Mouse (Mus musculus) left cerebral cortex, postnatal 14 days (tissue): ENCODE data around the gene Slc7a15. TPM values are rescaled to one million over a fixed set of nuclear protein-coding genes. Genes with fewer than 3 reads are reported as not detected.
"Not testable (repeated sequence)": the region's sequence is repeated elsewhere in the genome, so short reads cannot be mapped to it uniquely, and the experiment has no call there.

Experiments
- DNase-seq, 2 experiments: peaks; one replicate each; pipeline ENCODE4 v3.0.0; 2021 to 2022; ENCODE audit warnings: low spot score in 2 of 2, mixed read lengths in 1 of 2
- intact Hi-C: fragments of 180-260 bp; cut with DNase I; formaldehyde crosslinking; loops from one replicate; pipeline ENCODE4 v1.15.1; 2025
- total RNA-seq, 2 experiments: library from RNA; stranded (reverse); gene quantifications; 2 replicates each; pipeline ENCODE4 v1.2.3; 2021

Gene Slc7a15
- total RNA-seq, 2 experiments from 2014 or later, result 0.23 TPM; not detected in 1

DNA sequence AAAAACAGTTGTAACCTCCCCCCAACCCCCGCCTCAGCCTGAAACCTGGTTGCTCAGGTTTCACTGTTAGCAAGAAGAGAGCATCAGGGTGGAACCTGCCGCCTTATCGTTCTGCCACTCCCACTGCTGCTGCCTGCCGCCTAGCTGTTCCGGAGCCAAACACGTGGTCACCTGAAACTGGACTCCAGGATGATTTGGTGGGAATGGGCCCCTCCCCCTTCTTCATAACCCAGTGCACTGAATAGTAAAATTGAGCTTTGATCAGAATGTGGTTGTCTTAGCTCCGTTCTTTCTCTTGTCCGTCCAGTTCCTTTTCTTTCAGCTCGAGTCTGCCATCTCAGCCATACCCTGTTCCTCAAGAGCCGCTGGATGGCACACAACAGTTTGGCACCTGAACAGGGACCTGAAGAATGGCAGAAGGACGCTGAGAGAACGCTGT is 26.9 kb downstream of the Slc7a15 start:
- intact Hi-C loops, DNase-seq: not testable (repeated sequence)

DNA sequence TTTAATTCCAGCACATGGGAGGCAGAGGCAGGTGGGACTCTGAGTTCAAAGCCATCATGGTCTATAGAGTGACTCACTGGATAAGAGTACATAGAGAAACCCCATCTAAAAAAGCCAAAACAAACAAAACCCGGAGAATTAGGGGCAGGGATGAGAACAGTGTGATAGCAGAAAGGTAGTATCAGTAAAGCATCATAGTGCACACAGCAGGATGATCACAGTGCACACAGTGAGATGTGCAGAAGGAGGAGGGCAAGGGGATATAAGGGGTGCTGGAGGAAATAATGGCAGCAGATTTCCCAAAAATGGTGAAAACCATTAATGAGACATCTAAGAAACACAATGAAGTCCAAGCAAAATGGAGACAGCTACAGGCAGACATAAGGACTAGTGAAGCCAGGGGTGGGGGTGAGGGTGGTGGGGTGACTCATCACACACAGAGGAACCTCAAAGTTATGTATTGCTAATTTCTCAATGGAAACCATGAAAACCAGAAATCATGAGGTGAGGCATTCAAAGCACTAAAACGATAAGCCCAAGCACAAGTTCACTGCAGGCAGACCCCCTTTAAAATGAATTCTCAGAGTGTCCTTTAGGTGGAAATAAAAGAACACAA is 27.5 kb downstream of the Slc7a15 start:
- intact Hi-C loops, DNase-seq: not testable (repeated sequence)

DNA sequence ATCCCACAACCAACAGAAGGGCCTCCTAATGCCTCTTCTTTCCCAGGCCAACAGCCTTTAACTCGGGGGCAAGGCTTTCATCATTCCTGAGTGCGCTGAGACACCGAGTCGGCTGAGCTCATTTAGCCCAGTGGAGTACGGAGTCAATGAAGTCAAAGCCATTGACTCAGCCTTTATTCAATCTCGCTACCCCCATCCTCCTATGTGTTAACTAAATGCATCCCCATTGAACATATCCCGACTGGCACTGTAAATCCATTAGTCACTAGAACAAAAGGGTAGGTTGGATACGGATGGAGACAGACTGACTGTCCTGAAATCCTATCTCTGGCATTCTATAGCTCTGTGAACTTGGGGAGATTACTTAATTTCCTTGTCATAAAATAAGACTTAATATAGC is 36.7 kb downstream of the Slc7a15 start:
- DNase-seq, intact Hi-C loops: not testable (repeated sequence)

DNA sequence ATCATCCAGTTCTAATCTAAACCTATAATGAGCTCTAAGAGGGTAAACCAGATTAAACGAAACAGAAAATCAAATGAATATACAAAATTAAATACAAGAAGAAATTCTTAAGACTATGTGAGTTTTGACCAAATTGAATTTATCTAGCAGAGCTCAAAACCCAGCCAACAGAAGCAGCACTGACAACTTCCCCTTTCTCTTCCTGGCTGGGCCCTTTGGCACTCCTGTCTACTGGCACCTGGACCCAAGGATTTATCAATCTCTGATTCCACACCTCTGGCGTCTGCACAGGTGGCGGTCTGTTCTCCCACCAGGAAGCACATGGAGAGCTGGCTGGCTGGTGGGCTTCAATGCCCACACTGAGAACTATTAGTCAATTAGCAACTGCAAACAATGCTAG is 39.0 kb downstream of the Slc7a15 start:
- DNase-seq, intact Hi-C loops: not testable (repeated sequence)

DNA sequence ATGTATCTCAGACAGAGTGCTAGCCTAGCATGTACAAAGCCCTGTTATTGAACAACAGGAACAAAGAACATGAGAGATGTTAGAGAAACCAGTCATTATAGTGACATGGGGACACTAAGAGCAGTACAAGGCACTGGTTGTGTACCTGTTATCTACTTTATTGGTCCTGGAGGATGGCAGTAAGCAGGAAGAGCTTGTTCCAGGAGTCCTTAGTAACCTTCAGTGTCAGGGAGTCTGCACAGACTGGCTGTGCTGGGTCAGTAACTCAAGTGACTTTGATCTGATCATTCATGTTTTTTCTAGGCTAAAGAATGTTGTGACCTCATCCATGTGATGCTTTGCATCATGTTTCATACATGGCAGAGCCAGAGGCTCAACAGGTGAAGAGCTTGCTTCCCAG is 42.7 kb downstream of the Slc7a15 start:
- intact Hi-C loops, result no loop called here
- no peak for DNase-seq

DNA sequence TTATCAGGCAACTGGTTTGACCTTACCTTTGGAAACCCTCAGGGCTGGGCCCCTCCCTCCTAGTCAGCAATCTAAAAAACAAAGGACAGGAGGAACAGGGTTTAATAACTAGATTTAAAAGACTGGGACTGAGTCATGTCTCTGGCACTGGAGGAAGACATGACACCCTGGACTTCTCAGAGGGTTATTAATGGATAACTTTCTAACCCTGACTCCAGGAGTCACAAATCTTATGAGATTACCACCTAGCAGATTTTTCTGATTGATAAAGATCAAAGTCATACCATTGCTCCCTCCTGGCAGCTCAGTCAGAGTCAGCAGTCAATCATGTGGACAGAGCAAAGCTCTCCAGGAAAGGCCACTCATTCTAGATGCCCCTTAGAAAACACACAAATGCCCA is 43.4 kb downstream of the Slc7a15 start:
- no peak for DNase-seq

DNA sequence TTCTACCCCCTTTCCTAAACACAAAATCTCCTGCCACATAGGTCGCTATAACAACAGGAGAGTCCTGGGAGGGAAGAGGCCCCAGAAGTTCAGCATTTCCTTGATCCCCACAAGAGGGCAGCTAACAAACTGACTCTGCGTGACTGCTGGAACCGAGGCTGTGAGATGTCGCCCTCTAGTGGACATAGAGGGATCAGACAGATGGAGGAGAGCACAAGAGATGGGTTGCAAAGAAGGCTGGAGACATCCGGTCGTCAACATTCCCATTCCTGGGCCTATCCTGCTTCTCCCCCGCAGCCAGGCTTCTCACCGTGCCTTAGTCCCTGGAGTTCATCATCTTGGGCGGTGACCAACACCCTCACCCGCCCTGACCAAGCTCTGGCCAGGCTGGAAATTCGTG is 51.5 kb downstream of the Slc7a15 start:
- DNase-seq, result peak; percentile 76
- intact Hi-C loops, result loop anchor here (5.0 kb wide), 2 partner anchors 45 to 225 kb away; partner anchors contain the start of gene Rhob

More for the DNA sequence above, 43.4 kb downstream of the Slc7a15 start:
- intact Hi-C loops, result no loop called here

DNA sequence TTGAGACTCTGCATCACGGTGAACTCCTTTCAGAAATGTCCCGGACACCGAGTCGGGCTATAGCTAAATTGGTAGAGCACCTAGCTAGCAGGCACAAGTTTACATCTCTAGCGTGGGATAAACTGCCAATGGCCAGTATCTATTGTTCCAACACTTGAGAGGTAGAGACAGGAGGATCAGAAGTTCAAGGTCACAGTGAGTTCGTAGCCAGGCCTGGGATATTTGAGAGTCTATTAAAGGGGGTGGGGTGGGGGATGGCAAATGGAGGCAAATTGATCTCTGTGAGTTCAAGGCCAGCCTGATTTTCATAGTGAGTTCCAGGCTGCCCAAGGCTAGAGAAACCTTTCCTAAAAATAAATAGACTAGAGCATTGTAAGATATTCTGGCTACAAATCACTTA is 52.1 kb downstream of the Slc7a15 start:
- intact Hi-C loops, result loop anchor here (5.0 kb wide), 2 partner anchors 44 to 224 kb away; partner anchors contain the start of gene Rhob
- DNase-seq, result no peak

DNA sequence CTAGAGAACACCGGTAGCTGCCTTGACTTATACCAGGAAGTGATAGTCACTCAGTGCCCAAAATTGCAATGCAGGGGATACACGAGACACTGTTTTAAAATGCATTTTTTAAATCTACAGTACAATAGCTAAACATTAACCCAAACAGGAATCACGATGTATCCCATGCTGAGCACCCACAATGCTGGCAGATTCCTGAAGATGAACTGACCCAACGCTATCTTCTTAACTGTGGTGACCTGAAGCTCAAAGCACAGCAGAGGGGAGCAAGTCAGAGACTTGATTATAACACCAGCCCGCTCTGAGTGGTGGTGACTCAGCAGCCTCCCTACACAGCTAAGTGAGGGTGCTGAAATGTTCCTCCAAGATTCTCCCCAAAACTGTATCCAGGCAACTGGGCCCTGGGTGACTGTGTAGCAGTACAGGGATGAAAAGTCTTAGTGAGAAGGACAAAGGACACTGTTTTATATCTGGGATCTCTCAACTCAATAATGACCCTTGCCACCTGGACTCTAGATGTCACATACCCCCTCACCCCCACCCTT is 53.7 kb downstream of the Slc7a15 start:
- intact Hi-C loops, result loop anchor here (5.0 kb wide), 2 partner anchors 43 to 223 kb away; partner anchors contain the start of gene Rhob
- DNase-seq, result peak; percentile 58 to 63

DNA sequence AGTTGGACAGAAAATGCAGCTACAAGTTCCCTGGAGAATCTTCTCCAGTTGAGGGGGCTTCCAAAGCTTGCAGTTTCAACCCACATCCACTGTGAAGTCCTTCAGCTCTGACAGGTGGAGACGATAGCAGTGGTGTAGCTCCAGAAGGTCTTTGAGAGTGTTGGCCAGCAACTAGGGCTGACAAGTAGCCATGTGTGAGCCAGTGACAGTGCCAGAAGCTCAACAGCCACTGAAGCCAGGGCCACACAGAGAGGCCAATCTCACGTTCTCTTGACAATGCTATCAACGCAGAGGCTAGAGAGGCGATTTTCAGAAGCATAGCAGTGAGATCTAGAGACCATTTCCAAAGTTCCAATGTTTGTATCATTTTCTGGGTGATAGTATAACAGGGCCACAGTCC is 56.5 kb downstream of the Slc7a15 start:
- intact Hi-C loops, result no loop called here
- no peak for DNase-seq

DNA sequence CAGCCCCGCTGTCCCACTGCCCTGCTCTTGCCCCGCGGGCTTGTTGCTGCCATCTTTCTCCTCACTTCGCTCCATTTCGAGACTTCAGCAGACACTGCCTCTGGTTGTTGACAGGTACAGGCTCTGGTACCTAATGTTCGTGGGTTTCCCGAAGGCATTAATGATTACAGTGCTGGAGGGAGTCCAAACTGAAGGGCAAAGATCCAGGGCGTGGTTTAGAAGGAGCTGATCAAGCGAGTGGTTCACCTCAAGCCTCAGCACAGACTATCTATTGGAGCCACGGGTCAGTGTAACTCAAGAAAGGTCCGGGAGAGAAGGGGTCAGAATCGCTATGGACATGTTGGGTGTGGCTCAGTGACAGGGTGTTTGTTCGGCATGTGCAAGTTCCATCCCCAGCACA is 59.4 kb downstream of the Slc7a15 start:
- no peak for DNase-seq
- intact Hi-C loops, result no loop called here

DNA sequence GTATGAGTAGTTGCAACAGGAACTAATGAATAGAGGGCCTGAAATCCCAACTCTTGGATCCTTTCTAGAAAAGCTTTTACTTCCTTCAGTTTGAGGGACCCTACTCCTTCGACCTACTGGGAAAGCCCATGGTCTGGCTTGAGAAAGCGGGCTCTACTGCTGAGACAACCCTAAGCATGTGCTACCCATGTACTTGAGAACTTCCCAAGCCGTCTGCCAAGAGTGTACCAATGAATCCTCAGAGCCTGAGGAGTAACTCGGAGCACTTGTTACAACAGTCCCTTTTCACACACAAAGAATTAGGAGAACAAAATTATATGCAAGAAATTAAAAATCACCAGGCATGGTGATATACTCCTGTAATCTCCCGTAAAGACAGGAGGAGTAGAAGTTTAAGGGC is 61.6 kb downstream of the Slc7a15 start:
- no peak for DNase-seq
- intact Hi-C loops, result no loop called here

DNA sequence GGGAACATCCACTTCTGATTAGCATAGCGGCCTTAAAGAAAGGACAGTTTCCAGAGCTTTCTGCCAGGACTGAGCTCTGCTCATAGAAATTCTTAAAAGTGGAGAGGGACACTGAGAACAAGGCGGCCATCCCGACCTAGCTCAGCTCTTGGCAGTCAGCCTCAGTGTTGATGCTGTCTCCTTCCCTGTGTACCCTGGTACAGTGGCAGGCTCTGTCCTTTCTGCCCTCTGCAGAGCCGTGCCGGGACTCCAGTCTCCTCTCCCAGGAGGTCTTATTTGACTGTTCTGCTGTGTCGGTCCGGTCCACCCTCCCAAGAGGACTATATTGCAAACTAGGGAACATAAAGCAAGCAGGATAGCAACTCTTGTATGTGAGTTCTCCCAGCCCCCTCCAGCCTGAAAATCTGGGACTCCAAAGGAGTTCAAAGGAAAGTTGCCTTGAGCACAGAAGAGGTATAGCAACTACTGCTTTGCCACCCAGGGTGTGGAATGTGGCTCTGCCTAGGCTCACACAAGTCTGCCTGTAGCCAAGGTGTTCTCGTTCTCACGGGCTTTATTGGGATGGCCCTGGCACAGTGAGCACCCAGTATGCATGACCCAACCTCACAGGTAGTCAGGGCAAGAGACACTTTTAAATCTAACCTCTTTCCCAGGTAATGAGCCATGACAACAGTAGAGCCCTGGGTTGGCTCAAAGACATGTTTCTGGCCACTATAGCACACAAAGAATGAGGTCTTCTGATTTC is 62.5 kb downstream of the Slc7a15 start:
- intact Hi-C loops, result no loop called here
- DNase-seq, result no peak

DNA sequence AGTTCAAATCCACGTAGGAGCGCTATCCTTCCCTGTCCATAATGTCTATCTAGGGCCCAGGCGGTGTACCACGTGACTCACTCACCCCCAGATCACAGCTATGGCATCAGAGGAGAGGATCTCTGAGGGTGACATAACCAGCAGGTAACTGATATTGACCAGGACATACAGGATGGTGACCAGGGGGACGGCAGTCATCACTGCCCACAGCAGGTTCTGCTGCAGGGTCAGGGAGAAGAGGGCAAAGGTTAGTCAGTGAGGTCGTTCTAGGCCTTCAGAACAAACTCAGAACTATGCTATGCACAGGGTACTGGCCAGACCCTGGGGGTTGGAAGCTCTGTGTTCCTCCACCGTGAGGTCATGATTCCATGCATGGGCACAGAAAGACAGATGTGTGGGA is 63.3 kb downstream of the Slc7a15 start:
- DNase-seq, result no peak
- intact Hi-C loops, result no loop called here

DNA sequence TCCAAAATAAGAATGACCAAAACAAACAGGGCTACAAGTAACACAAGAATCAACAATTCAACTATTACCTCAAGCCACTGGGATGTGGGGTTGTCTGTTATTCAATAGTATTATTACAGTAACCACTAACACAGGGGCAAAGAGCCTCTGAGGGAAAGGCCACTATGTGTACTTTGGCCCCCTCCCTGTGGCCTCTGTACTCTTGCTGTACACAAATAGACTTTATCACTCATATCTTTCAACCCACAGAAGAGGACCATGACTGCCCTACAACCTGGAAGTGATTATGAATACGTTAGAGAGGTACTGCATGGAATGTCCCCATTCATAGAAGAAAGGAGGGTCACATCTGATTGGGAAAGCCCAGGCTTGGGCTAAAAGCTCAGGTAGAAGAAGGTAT is 64.0 kb downstream of the Slc7a15 start:
- intact Hi-C loops, result no loop called here
- no peak for DNase-seq

DNA sequence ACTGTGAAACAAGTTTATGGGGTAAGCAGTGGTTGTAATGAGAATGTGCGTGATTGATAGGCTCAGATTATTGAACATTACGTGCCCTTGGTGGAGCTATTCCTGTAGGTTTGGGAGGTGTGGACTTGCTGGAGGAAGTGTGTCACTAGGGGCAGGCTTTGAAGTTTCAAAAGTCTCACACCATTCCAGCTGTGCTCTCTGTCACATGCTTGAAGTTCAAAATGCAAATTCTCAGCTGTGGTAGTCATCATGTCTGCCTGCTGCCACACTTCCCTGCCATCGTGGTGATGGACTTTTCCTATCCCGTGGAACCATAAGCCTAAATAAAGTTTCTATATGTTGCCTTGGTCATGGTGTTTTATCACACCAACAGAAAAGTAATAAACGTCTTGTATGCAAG is 71.1 kb downstream of the Slc7a15 start:
- intact Hi-C loops, result no loop called here
- no peak for DNase-seq

DNA sequence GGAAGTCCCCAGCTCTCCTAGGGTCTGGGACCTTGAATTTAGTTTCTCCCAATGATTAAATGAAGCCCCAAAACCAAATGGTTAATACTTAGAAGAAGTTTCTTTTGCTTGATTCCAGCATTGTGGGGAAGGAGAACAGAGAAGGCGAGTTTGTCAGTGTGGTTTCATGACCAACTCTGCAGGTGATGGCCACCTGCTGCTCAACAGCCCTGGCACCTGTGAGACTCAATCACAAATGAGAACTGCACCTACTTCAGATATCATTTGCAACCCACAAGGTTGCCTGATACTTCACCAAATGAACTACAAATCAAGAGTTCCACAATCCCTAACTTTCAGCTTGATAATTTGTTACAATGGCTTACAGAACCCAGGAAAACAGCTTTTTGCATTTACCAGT is 71.7 kb downstream of the Slc7a15 start:
- intact Hi-C loops, result no loop called here
- no peak for DNase-seq

DNA sequence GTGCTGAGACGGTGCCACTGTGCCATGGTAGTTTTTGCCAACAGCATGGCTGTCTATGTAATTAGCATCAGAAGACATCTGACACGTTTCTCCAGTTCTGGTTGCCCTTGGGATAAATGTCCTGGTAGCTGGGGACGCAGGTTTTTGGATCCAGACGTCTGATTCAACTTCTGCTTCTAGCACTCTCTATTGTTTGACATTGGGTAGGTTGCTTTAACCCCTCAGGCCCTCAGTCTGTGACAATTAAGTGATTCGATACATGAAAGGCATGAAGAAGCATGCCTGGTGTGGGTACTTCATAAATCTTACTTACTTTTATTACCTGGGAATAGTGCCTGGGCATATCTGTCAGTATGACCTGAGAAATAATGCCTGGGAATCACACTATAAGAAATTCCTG is 74.8 kb downstream of the Slc7a15 start:
- DNase-seq, result no peak
- intact Hi-C loops, result no loop called here

DNA sequence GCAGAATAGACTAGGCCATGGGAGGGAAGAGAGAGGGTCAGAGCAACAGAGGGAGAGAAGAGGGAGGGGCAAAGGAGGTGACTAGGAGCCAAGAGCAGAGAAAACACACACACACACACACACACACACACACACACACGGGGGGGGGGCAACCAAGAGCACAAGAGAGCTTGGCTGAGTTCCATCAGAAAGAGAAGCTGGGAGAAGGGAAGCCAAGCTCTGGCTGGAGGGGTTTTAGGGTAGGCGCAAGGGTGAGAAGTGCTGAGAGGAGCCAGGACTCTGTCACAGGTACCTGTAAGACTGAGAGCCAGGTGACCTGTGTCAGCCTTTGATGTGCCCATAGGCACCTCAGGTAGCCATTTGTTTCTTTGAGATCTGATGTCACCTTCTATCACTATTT is 76.2 kb downstream of the Slc7a15 start:
- DNase-seq, result no peak
- intact Hi-C loops, result no loop called here

DNA sequence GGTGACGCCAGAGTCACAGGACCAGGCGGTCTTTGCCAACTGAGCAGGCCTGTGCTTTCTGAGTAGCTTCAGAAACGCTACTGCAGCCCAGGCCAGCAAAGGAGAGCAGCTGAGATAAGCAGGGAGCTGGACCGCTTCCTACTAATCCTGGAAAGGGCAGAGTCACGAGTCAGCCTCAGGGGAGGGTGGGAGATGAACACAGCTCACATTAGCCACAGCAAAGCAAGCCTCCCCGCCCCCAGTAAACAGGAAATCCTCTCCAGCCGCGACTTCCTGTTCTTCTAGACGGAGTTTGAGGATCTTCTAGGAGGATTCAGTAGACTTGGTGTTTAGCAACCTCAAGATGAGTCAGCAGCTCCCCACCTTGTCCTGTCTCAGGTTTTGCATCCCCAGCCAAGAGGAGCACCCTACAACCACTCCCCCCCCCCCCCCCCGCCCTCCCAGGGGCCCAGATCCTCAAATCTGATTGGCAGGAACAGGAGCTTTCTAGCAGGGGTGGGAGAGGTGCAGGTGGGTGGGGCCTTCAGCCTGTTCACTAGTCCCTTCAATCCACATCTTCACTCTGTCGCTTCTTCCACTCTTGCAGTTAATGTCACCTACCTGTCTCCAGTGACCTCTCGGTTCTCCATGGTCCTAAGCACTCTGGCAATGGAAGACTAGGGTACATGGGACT is 77.4 kb downstream of the Slc7a15 start:
- DNase-seq, result peak; percentile 50 to 61
- intact Hi-C loops, result no loop called here
